Mouse (Mus musculus) kidney, adult 2 months (tissue): ENCODE results near the gene Gm10337.

Experiments used
- CTCF ChIP-seq: fragments of 200-500 bp; conservative IDR thresholded peaks from 2 replicates; pipeline ENCODE4 v1.5.1; 2011; ENCODE audit warnings: low read depth, mild to moderate bottlenecking, control low read depth, low read length, moderate library complexity, mixed read lengths; ENCODE audit not compliant: insufficient read depth, insufficient read length
- POLR2A ChIP-seq: fragments of 200-500 bp; IDR thresholded peaks from one replicate; pipeline ENCODE4 v1.6.1; 2011; ENCODE audit warnings: low read depth, low read length, control low read depth

GRCm38 (mm10) chr15:102531586-102531985 lies 28.1 kb downstream of the Gm10337 start:
- TF ChIP-seq POLR2A (no peak), CTCF (no peak)
